Mouse (Mus musculus) ES-Bruce4 (cell line): Measurements from ENCODE around the gene Ugt1a6b. TPM values are rescaled to one million over a fixed set of nuclear protein-coding genes. Genes with fewer than 3 reads are reported as not detected.
"Not testable (repeated sequence)": the region's sequence is repeated elsewhere in the genome, so short reads cannot be mapped to it uniquely, and the experiment has no call there.

Source experiments
- H3K27ac ChIP-seq: 2 replicates; pipeline ENCODE4 v1.5.1; 2012; ENCODE audit warnings: low read length, inconsistent platforms; ENCODE audit not compliant: insufficient read depth
- H3K27me3 ChIP-seq: 2 replicates; pipeline ENCODE4 v1.6.1; 2012; ENCODE audit warnings: mild to moderate bottlenecking, low read length, inconsistent platforms; ENCODE audit not compliant: control insufficient read depth, poor library complexity, insufficient read depth, severe bottlenecking
- H3K36me3 ChIP-seq: 2 replicates; pipeline ENCODE4 v1.6.1; 2012; ENCODE audit warnings: inconsistent platforms, mild to moderate bottlenecking, low read length, moderate library complexity; ENCODE audit not compliant: control insufficient read depth, poor library complexity, insufficient read depth, severe bottlenecking
- H3K4me1 ChIP-seq: one replicate; pipeline ENCODE4 v1.8.1; 2011; ENCODE audit warnings: low read length; ENCODE audit not compliant: control insufficient read depth, insufficient read depth
- H3K4me3 ChIP-seq: 2 replicates; pipeline ENCODE4 v1.5.1; 2011; ENCODE audit warnings: low read depth, mild to moderate bottlenecking, low read length
- H3K9ac ChIP-seq: 2 replicates; pipeline ENCODE4 v1.6.1; 2012; ENCODE audit warnings: low read depth, mild to moderate bottlenecking, inconsistent platforms; ENCODE audit not compliant: poor library complexity, severe bottlenecking
- H3K9me3 ChIP-seq: replicated peaks from 2 replicates; pipeline ENCODE4 v1.6.1; 2012; ENCODE audit warnings: mild to moderate bottlenecking, low read length, inconsistent platforms; ENCODE audit not compliant: control insufficient read depth, poor library complexity, insufficient read depth, severe bottlenecking
- CTCF ChIP-seq: IDR thresholded peaks from one replicate; pipeline ENCODE4 v1.8.1; 2011; ENCODE audit warnings: low read depth, low read length
- EP300 ChIP-seq: IDR thresholded peaks from 2 replicates; pipeline ENCODE4 v1.6.1; 2011; ENCODE audit warnings: low read depth, low read length; ENCODE audit not compliant: insufficient read depth
- POLR2A ChIP-seq: IDR thresholded peaks from one replicate; pipeline ENCODE4 v1.8.1; 2011; ENCODE audit warnings: low read length; ENCODE audit not compliant: insufficient read depth
- polyA plus RNA-seq: library from polyadenylated mRNA; stranded (reverse); fragments of >200 nt; gene quantifications from 2 replicates; pipeline ENCODE4 v1.2.4, GENCODE M21; 2011; ENCODE audit warnings: low read depth; ENCODE audit not compliant: missing spikeins, insufficient read depth, insufficient read length

Gene Ugt1a6b
- polyA plus RNA-seq, 1 experiment = not detected

GRCm38 (mm10) chr1:88112769-88113168, 9.7 kb downstream of the Ugt1a6b start:
- H3K36me3 ChIP-seq, H3K4me1 ChIP-seq, H3K4me3 ChIP-seq, H3K27ac ChIP-seq, H3K27me3 ChIP-seq, H3K9ac ChIP-seq: not testable (repeated sequence)
- peaks cover 22% of the 10 kb centered on the region for H3K9me3 ChIP-seq

GRCm38 (mm10) chr1:88120550-88120949, 17.5 kb downstream of the Ugt1a6b start:
- not testable (repeated sequence) for H3K9ac ChIP-seq, H3K9me3 ChIP-seq, H3K4me1 ChIP-seq, H3K36me3 ChIP-seq, H3K4me3 ChIP-seq, H3K27ac ChIP-seq, H3K27me3 ChIP-seq
- TF ChIP-seq CTCF = peak; percentile 3

- not testable (repeated sequence) for H3K27ac ChIP-seq, H3K9me3 ChIP-seq, H3K36me3 ChIP-seq, H3K27me3 ChIP-seq, H3K4me3 ChIP-seq, H3K4me1 ChIP-seq, H3K9ac ChIP-seq
These were observed 18.5 kb downstream of the Ugt1a6b start for GRCm38 (mm10) chr1:88121521-88121920.

- not testable (repeated sequence) for H3K4me1 ChIP-seq, H3K27me3 ChIP-seq, H3K9ac ChIP-seq, H3K4me3 ChIP-seq, H3K27ac ChIP-seq, H3K36me3 ChIP-seq, H3K9me3 ChIP-seq
These were observed 22.8 kb downstream of the Ugt1a6b start for GRCm38 (mm10) chr1:88125827-88126360.

- H3K4me1 ChIP-seq, H3K27ac ChIP-seq, H3K36me3 ChIP-seq, H3K9ac ChIP-seq, H3K4me3 ChIP-seq, H3K9me3 ChIP-seq, H3K27me3 ChIP-seq: not testable (repeated sequence)
These were observed 26.0 kb downstream of the Ugt1a6b start for GRCm38 (mm10) chr1:88129091-88129490.

- not testable (repeated sequence) for H3K9me3 ChIP-seq, H3K4me1 ChIP-seq, H3K4me3 ChIP-seq, H3K27me3 ChIP-seq, H3K9ac ChIP-seq, H3K36me3 ChIP-seq, H3K27ac ChIP-seq
These were observed 27.2 kb downstream of the Ugt1a6b start for GRCm38 (mm10) chr1:88130223-88130622.

- no peaks in the 10 kb centered on the region for H3K4me1 ChIP-seq
- H3K4me3 ChIP-seq = no peak overlapping the region
- no peaks in the 10 kb centered on the region for H3K9me3 ChIP-seq
- no peak overlapping the region for H3K27ac ChIP-seq
- H3K36me3 ChIP-seq = no peaks in the 10 kb centered on the region
- no peaks in the 10 kb centered on the region for H3K27me3 ChIP-seq
- no peak for TF ChIP-seq EP300
- TF ChIP-seq POLR2A = no peak
- no peak for TF ChIP-seq CTCF
- H3K9ac ChIP-seq = no peak overlapping the region
These were observed 30.9 kb downstream of the Ugt1a6b start for GRCm38 (mm10) chr1:88133908-88134456.

GRCm38 (mm10) chr1:88134457-88135011, 31.5 kb downstream of the Ugt1a6b start, which contains the start of gene Ugt1a6a:
Ugt1a6a (plus strand) TSS chr1:88134809.
- H3K27ac ChIP-seq, H3K36me3 ChIP-seq, H3K4me3 ChIP-seq, H3K27me3 ChIP-seq, H3K9ac ChIP-seq, H3K4me1 ChIP-seq, H3K9me3 ChIP-seq: not testable (repeated sequence)

GRCm38 (mm10) chr1:88135229-88135904, 32.3 kb downstream of the Ugt1a6b start:
- not testable (repeated sequence) for H3K9ac ChIP-seq, H3K4me3 ChIP-seq, H3K27me3 ChIP-seq, H3K27ac ChIP-seq, H3K4me1 ChIP-seq, H3K36me3 ChIP-seq, H3K9me3 ChIP-seq
